Mouse (Mus musculus): ENCODE measurements around the gene Mapk11. TPM values are rescaled to one million over a fixed set of nuclear protein-coding genes. Genes with fewer than 3 reads are reported as not detected.

The Mapk11 gene
- polyA plus RNA-seq (2012; rRNA removed) (0.84 TPM in 2 replicates), polyA plus RNA-seq (2014; fragmentation: Nextera tagmentation; extraction: Ambion mirVana) (0.49 and 0.83 TPM in 2 replicates)

DNA sequence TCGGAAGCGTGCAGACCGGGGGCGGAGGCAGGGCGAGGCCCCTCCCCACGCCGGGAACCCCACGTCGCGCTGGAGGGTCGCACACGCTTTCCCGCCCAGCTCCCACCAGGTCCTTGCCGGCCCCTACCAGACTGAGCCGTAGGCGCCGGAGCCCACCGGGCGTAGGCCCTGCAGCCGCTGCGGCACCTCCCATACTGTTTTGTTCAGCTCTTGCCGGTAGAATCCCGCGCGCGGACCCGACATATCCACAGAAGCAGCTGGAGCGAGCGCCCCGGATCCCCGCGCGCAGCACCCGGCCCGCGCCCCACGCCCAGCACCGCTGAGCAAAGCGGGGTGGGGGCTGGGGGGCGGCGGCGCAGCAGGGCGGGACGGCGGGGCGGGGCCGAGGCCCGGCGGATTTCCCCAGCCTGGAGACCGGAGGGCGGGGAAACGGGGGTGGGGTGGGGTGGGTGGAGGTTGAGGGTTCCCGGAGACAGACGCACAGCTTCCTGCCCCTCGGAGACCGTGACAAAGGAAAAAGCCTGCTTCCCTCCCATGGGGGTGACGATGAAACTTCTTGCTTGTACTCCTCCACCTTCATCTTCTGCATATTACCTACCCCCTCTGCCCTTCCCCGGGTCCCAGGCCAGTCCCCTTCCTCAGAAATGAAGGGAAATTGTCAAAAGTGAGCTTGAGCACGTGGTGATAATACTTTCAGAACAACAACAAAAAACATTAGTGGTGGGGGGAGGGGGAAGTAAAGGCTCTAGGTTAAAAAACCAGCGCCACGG, at the start of gene Mapk11:
Gene Mapk11 (minus strand): TSS at position 358 of the 770 bp plus-strand sequence.
- Histone ChIP-seq H3K27ac (no peak within 1 kb of the TSS), H3K27me3 (ENCODE audit: control insufficient read depth, insufficient read depth, low read length) (peaks cover 53% of the 10 kb centered on the region), H3K4me1 (replicated peaks; ENCODE audit: control insufficient read depth in 2 of 2, insufficient read depth in 2 of 2, low read length in 1 of 2) (no peaks in the 10 kb centered on the region; a peak in 1 of 4 replicates), H3K36me3 (replicated peaks; ENCODE audit: control insufficient read depth, insufficient read depth, low read depth) (no peaks in the 10 kb centered on the region), H3K4me2 (ENCODE audit: low read depth) (peak within 1 kb of the TSS; percentile 68), H3K9ac (replicated peaks) (no peak within 1 kb of the TSS), H3K9me3 (ENCODE audit: control insufficient read depth, low read length) (no peaks in the 10 kb centered on the region), H3K4me3 (ENCODE audit: insufficient read depth in 1 of 2, low read depth in 2 of 2, low read length in 2 of 2) (peak within 1 kb of the TSS; percentile 42 to 51)
- DNase-seq (ENCODE audit: low read depth in 3 of 3, low spot score in 3 of 3) = no peak
- 1% methylated on average over 53 of the region's 61 CpGs for WGBS (ENCODE audit: insufficient replicate concordance)
- TF ChIP-seq CTCF (IDR thresholded peaks at IDR 0.05; ENCODE audit: low read depth) (no peak), EP300 (IDR thresholded peaks at IDR 0.05; ENCODE audit: low read depth) (no peak)
- peak; percentile 41; the same call in 1 of the 2 replicates for ATAC-seq (ENCODE audit: insufficient read depth)

- H3K4me2 ChIP-seq (ENCODE audit: low read depth) = peak overlapping the region; percentile 78
- peak overlapping the region; percentile 85 to 94; a peak in 3 of 4 replicates for H3K4me3 ChIP-seq (ENCODE audit: insufficient read depth in 1 of 2, low read depth in 2 of 2, low read length in 2 of 2)
- H3K9ac ChIP-seq (replicated peaks) = peak overlapping the region; percentile 63
- ATAC-seq (ENCODE audit: insufficient read depth) = no peak
- H3K36me3 ChIP-seq (replicated peaks; ENCODE audit: control insufficient read depth, insufficient read depth, low read depth) = no peaks in the 10 kb centered on the region
- WGBS (ENCODE audit: insufficient replicate concordance) = 69% methylated on average over 15 of the region's 15 CpGs
- TF ChIP-seq EP300 (IDR thresholded peaks at IDR 0.05; ENCODE audit: low read depth) (no peak), CTCF (IDR thresholded peaks at IDR 0.05; ENCODE audit: low read depth) (no peak)
- H3K4me1 ChIP-seq (replicated peaks; ENCODE audit: control insufficient read depth in 2 of 2, insufficient read depth in 2 of 2, low read length in 1 of 2) = peaks cover 14% of the 10 kb centered on the region in 2 experiments
- H3K27ac ChIP-seq = peak overlapping the region; percentile 49; the same call in 1 of the 2 replicates
- no peaks in the 10 kb centered on the region for H3K9me3 ChIP-seq (ENCODE audit: control insufficient read depth, low read length)
- no peak for DNase-seq (ENCODE audit: low read depth in 3 of 3, low spot score in 3 of 3)
- no peaks in the 10 kb centered on the region for H3K27me3 ChIP-seq (ENCODE audit: control insufficient read depth, insufficient read depth, low read length)
These were observed 47.6 kb upstream of the Mapk11 start for GRCm38 (mm10) chr15:89197056-89197455.

DNA sequence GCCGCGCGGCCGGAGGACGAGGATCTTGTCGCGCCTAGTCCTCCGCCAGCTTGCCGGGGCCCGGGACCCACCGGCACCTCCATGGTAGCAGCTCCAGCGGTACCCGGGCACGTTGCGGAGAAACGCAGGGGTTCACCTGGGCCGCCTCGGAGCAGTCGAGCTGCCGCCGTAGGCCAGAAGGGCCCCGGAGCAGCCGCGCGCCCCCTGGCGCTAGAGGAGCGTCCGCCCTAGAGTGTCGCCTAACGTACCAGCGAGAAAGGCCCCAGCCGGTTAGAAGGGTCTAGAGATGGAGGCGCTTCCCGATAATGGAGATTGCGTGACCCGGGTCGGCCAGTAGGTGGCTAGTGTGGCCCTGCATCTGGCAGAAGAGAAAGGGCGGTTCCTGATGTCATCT, 46.9 kb upstream of the Mapk11 start, which contains the start of gene Dennd6b:
Gene Dennd6b (minus strand): TSS at position 184 of the 394 bp plus-strand sequence.
- WGBS (ENCODE audit: insufficient replicate concordance) = under 1% methylated on average over 38 of the region's 38 CpGs
- Histone ChIP-seq H3K27me3 (ENCODE audit: control insufficient read depth, insufficient read depth, low read length) (no peaks in the 10 kb centered on the region), H3K9me3 (ENCODE audit: control insufficient read depth, low read length) (no peaks in the 10 kb centered on the region)

DNA sequence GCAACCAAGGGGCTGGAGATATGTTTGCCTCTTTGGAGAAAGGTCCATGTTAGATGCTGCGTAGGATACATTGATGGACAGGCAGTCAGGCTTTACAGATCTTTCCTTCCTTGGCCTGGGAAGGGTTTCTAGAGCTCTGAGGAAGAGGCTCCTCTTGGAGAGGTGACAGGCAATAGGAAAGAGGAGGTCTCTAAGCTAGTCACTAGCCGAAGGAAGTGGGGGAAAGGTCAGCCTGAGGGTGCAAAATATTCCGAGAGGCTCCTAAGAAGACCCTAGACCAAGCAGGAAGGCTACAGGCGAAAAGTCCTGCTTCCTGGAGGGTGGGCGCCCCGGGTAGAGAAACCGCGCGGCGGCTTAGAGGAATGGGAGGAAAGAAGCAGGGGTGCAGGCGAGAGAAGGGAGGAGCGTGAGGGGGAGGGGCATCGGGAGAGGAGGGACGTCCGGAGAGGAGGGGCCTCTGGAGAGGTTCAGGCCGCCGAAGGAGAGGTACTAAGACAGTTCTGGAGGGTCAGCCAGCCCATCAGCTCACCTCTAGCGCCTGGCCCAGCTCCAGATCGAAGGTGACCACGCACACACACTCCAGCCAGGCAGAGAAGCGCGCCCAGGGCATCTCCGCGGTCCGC, 46.4 kb upstream of the Mapk11 start:
- peak overlapping the region; percentile 85 to 94 for H3K4me3 ChIP-seq (ENCODE audit: insufficient read depth in 1 of 2, low read depth in 2 of 2, low read length in 2 of 2)
- under 1% methylated on average over 25 of the region's 25 CpGs for WGBS (ENCODE audit: insufficient replicate concordance)
- DNase-seq (ENCODE audit: low read depth in 3 of 3, low spot score in 3 of 3) (peak; percentile 76 to 79 (median 77)), ATAC-seq (ENCODE audit: insufficient read depth) (peak; percentile 94)
- no peaks in the 10 kb centered on the region for H3K36me3 ChIP-seq (replicated peaks; ENCODE audit: control insufficient read depth, insufficient read depth, low read depth)
- H3K9me3 ChIP-seq (ENCODE audit: control insufficient read depth, low read length) = no peaks in the 10 kb centered on the region
- peak overlapping the region; percentile 78 for H3K4me2 ChIP-seq (ENCODE audit: low read depth)
- TF ChIP-seq CTCF (IDR thresholded peaks at IDR 0.05; ENCODE audit: low read depth) (no peak), EP300 (IDR thresholded peaks at IDR 0.05; ENCODE audit: low read depth) (no peak)
- H3K27ac ChIP-seq = peak overlapping the region; percentile 92
- peak overlapping the region; percentile 95 for H3K9ac ChIP-seq (replicated peaks)
- peaks cover 14% of the 10 kb centered on the region in 2 experiments for H3K4me1 ChIP-seq (replicated peaks; ENCODE audit: control insufficient read depth in 2 of 2, insufficient read depth in 2 of 2, low read length in 1 of 2)
- H3K27me3 ChIP-seq (ENCODE audit: control insufficient read depth, insufficient read depth, low read length) = no peaks in the 10 kb centered on the region

More for the DNA sequence above, 46.9 kb upstream of the Mapk11 start, which contains the start of gene Dennd6b:
- Histone ChIP-seq H3K36me3 (replicated peaks; ENCODE audit: control insufficient read depth, insufficient read depth, low read depth) (no peaks in the 10 kb centered on the region), H3K4me3 (ENCODE audit: insufficient read depth in 1 of 2, low read depth in 2 of 2, low read length in 2 of 2) (peak within 1 kb of the TSS; percentile 85 to 94), H3K4me2 (ENCODE audit: low read depth) (peak within 1 kb of the TSS; percentile 78), H3K9ac (replicated peaks) (peak within 1 kb of the TSS; percentile 95), H3K27ac (peak within 1 kb of the TSS; percentile 92), H3K4me1 (replicated peaks; ENCODE audit: control insufficient read depth in 2 of 2, insufficient read depth in 2 of 2, low read length in 1 of 2) (peaks cover 14% of the 10 kb centered on the region in 2 experiments)
- TF ChIP-seq CTCF (IDR thresholded peaks at IDR 0.05; ENCODE audit: low read depth) = peak; percentile 95
- no peak for TF ChIP-seq EP300 (IDR thresholded peaks at IDR 0.05; ENCODE audit: low read depth)
- DNase-seq (ENCODE audit: low read depth in 3 of 3, low spot score in 3 of 3) (peak; percentile 96 to 97 (median 96)), ATAC-seq (ENCODE audit: insufficient read depth) (peak; percentile 98)
